Mouse (Mus musculus): ENCODE data around the gene Acad8. TPM values are rescaled to one million over a fixed set of nuclear protein-coding genes. Genes with fewer than 3 reads are reported as not detected.

Acad8 gene
- 14.9 to 24.0 TPM (median 22.7 TPM) in 3 replicates for total RNA-seq (2017)

- peak; percentile 97 for ATAC-seq (replicated peaks; ENCODE audit: insufficient number of reproducible peaks, low FRiP score, low TSS enrichment, poor library complexity, severe bottlenecking)
Measured at GRCm38 (mm10) chr9:26999461-27000395, at the start of gene Acad8, which contains the start of gene Thyn1. Gene Acad8, minus strand, starts transcription at chr9:26999566. Gene Thyn1, plus strand, starts transcription at chr9:26999710.

GRCm38 (mm10) chr9:27043892-27044291, 44.5 kb upstream of the Acad8 start:
- ATAC-seq (replicated peaks; ENCODE audit: insufficient number of reproducible peaks, low FRiP score, low TSS enrichment, poor library complexity, severe bottlenecking) = no peak

GRCm38 (mm10) chr9:27030763-27031100, 31.4 kb upstream of the Acad8 start:
- ATAC-seq (replicated peaks; ENCODE audit: insufficient number of reproducible peaks, low FRiP score, low TSS enrichment, poor library complexity, severe bottlenecking) = no peak

- ATAC-seq (replicated peaks; ENCODE audit: insufficient number of reproducible peaks, low FRiP score, low TSS enrichment, poor library complexity, severe bottlenecking) = peak; percentile 91
Measured at GRCm38 (mm10) chr9:27029828-27030762, 30.7 kb upstream of the Acad8 start, which contains the start of the genes Vps26b and Ncapd3. Gene Vps26b, minus strand, starts transcription at chr9:27030065. Gene Ncapd3, plus strand, starts transcription at chr9:27030175.

GRCm38 (mm10) chr9:27029022-27029827, 29.9 kb upstream of the Acad8 start:
- no peak for ATAC-seq (replicated peaks; ENCODE audit: insufficient number of reproducible peaks, low FRiP score, low TSS enrichment, poor library complexity, severe bottlenecking)

- ATAC-seq (replicated peaks; ENCODE audit: insufficient number of reproducible peaks, low FRiP score, low TSS enrichment, poor library complexity, severe bottlenecking) = 0 out of 2 replicates have a peak, but pooled peaks have one; percentile 32
Measured at GRCm38 (mm10) chr9:27026708-27027107, 27.3 kb upstream of the Acad8 start.

- ATAC-seq (replicated peaks; ENCODE audit: insufficient number of reproducible peaks, low FRiP score, low TSS enrichment, poor library complexity, severe bottlenecking) = 0 out of 2 replicates have a peak, but pooled peaks have one; percentile 34
Measured at GRCm38 (mm10) chr9:27023681-27024080, 24.3 kb upstream of the Acad8 start.

- no peak for ATAC-seq (replicated peaks; ENCODE audit: insufficient number of reproducible peaks, low FRiP score, low TSS enrichment, poor library complexity, severe bottlenecking)
Measured at GRCm38 (mm10) chr9:27018961-27019360, 19.6 kb upstream of the Acad8 start.

GRCm38 (mm10) chr9:27011572-27011971, 12.2 kb upstream of the Acad8 start:
- ATAC-seq (replicated peaks; ENCODE audit: insufficient number of reproducible peaks, low FRiP score, low TSS enrichment, poor library complexity, severe bottlenecking) = no peak

- ATAC-seq (replicated peaks; ENCODE audit: insufficient number of reproducible peaks, low FRiP score, low TSS enrichment, poor library complexity, severe bottlenecking) = no peak
Measured at GRCm38 (mm10) chr9:27009231-27009630, 9.9 kb upstream of the Acad8 start.

- ATAC-seq (replicated peaks; ENCODE audit: insufficient number of reproducible peaks, low FRiP score, low TSS enrichment, poor library complexity, severe bottlenecking) = no peak
Measured at GRCm38 (mm10) chr9:27006866-27007265, 7.5 kb upstream of the Acad8 start.

GRCm38 (mm10) chr9:27005933-27006332, 6.6 kb upstream of the Acad8 start:
- ATAC-seq (replicated peaks; ENCODE audit: insufficient number of reproducible peaks, low FRiP score, low TSS enrichment, poor library complexity, severe bottlenecking) = no peak

- no peak for ATAC-seq (replicated peaks; ENCODE audit: insufficient number of reproducible peaks, low FRiP score, low TSS enrichment, poor library complexity, severe bottlenecking)
Measured at GRCm38 (mm10) chr9:27005231-27005630, 5.9 kb upstream of the Acad8 start.

- peak; percentile 3; the same call in 1 of the 2 replicates for ATAC-seq (replicated peaks; ENCODE audit: insufficient number of reproducible peaks, low FRiP score, low TSS enrichment, poor library complexity, severe bottlenecking)
Measured at GRCm38 (mm10) chr9:26998669-26999460, 501 bp downstream of the Acad8 start.

- ATAC-seq (replicated peaks; ENCODE audit: insufficient number of reproducible peaks, low FRiP score, low TSS enrichment, poor library complexity, severe bottlenecking) = no peak
Measured at GRCm38 (mm10) chr9:26997501-26997900, 1.9 kb downstream of the Acad8 start.

- ATAC-seq (replicated peaks; ENCODE audit: insufficient number of reproducible peaks, low FRiP score, low TSS enrichment, poor library complexity, severe bottlenecking) = peak; percentile 82
Measured at GRCm38 (mm10) chr9:26997062-26997461, 2.3 kb downstream of the Acad8 start.

- ATAC-seq (replicated peaks; ENCODE audit: insufficient number of reproducible peaks, low FRiP score, low TSS enrichment, poor library complexity, severe bottlenecking) = no peak
Measured at GRCm38 (mm10) chr9:26993900-26994299, 5.5 kb downstream of the Acad8 start.

- no peak for ATAC-seq (replicated peaks; ENCODE audit: insufficient number of reproducible peaks, low FRiP score, low TSS enrichment, poor library complexity, severe bottlenecking)
Measured at GRCm38 (mm10) chr9:26993118-26993517, 6.2 kb downstream of the Acad8 start.

Data from monocyte, adult 5-6 weeks (primary cell).